Mouse (Mus musculus) C2C12 (cell line): ENCODE measurements around the gene Igfbp1.

ENCODE experiments used
- CTCF ChIP-seq: IDR thresholded peaks from one replicate; pipeline ENCODE4 v1.5.1; 2011; ENCODE audit not compliant: control insufficient read depth, insufficient read depth, insufficient read length
- MAX ChIP-seq: IDR thresholded peaks from one replicate; pipeline ENCODE4 v1.6.1; 2011; ENCODE audit warnings: mild to moderate bottlenecking, control low read depth

DNA sequence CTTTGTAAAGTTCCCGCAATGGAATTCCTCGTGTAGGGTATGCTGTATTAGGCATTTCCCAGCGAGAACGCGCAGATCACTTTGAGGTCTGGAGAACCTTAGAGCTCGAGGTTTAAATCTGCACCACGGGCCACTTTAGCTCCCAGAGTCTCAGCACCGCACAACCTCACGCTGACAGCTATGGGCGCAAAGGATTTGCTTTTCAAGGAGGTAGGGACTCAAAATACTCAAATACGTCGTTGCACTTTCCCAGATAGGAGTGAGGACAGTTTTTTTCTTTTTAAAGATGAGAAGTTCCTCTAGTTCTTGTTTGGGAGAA is 16.7 kb downstream of the Igfbp1 start:
- no peak for TF ChIP-seq CTCF
- TF ChIP-seq MAX = no peak
